Mouse (Mus musculus) lung, postnatal 10 days (tissue): ENCODE data around the gene Bco1.

Experiments used
- DNase-seq: peaks from one replicate; pipeline ENCODE4 v3.0.0; 2021

Bco1 gene

GRCm38 (mm10) chr8:117156149-117156548, 60.5 kb downstream of the Bco1 start:
- DNase-seq = no peak

- no peak for DNase-seq
Observed at GRCm38 (mm10) chr8:117156866-117157768, 61.5 kb downstream of the Bco1 start.

- peak; percentile 97 for DNase-seq
Observed at GRCm38 (mm10) chr8:117157769-117158091, 62.1 kb downstream of the Bco1 start.

- peak; percentile 51 for DNase-seq
Observed at GRCm38 (mm10) chr8:117158135-117158761, 62.6 kb downstream of the Bco1 start, which contains the start of gene Gan. TSS of gene Gan (plus strand) at chr8:117158135.

- no peak for DNase-seq
Observed at GRCm38 (mm10) chr8:117159031-117159430, 63.4 kb downstream of the Bco1 start.

- no peak for DNase-seq
Observed at GRCm38 (mm10) chr8:117164912-117165311, 69.3 kb downstream of the Bco1 start.

- no peak for DNase-seq
Observed at GRCm38 (mm10) chr8:117165542-117165941, 69.9 kb downstream of the Bco1 start.

GRCm38 (mm10) chr8:117166515-117166914, 70.9 kb downstream of the Bco1 start:
- no peak for DNase-seq

- peak; percentile 52 for DNase-seq
Observed at GRCm38 (mm10) chr8:117167243-117167883, 71.7 kb downstream of the Bco1 start.

GRCm38 (mm10) chr8:117168378-117168777, 72.7 kb downstream of the Bco1 start:
- DNase-seq = no peak

- no peak for DNase-seq
Observed at GRCm38 (mm10) chr8:117171826-117172225, 76.2 kb downstream of the Bco1 start.

- DNase-seq = peak; percentile 71
Observed at GRCm38 (mm10) chr8:117172904-117173303, 77.2 kb downstream of the Bco1 start.

GRCm38 (mm10) chr8:117173690-117174089, 78.0 kb downstream of the Bco1 start:
- DNase-seq = no peak

- peak; percentile 47 for DNase-seq
Observed at GRCm38 (mm10) chr8:117174536-117174935, 78.9 kb downstream of the Bco1 start.

- DNase-seq = peak; percentile 69
Observed at GRCm38 (mm10) chr8:117176308-117176707, 80.7 kb downstream of the Bco1 start.

GRCm38 (mm10) chr8:117177236-117177635, 81.6 kb downstream of the Bco1 start:
- peak; percentile 18 for DNase-seq

GRCm38 (mm10) chr8:117178039-117178438, 82.4 kb downstream of the Bco1 start:
- DNase-seq = no peak

- DNase-seq = no peak
Observed at GRCm38 (mm10) chr8:117178676-117179075, 83.0 kb downstream of the Bco1 start.

- DNase-seq = no peak
Observed at GRCm38 (mm10) chr8:117182746-117183145, 87.1 kb downstream of the Bco1 start.
